Mouse (Mus musculus) ovary, postnatal 36 days (tissue): ENCODE measurements around the gene Gng7.
"Not testable (repeated sequence)": the region's sequence is repeated elsewhere in the genome, so short reads cannot be mapped to it uniquely, and the experiment has no call there.

Source experiments
- DNase-seq: peaks from one replicate; pipeline ENCODE4 v3.0.0; 2022; ENCODE audit warnings: low spot score, mixed read lengths

The Gng7 gene

GRCm38 (mm10) chr10:81014393-81015384, at the start of gene Gng7:
Gng7 (minus strand) TSS chr10:81014945.
- DNase-seq: peak; percentile 94

GRCm38 (mm10) chr10:81064519-81064918, 49.8 kb upstream of the Gng7 start:
- DNase-seq: not testable (repeated sequence)

DNA sequence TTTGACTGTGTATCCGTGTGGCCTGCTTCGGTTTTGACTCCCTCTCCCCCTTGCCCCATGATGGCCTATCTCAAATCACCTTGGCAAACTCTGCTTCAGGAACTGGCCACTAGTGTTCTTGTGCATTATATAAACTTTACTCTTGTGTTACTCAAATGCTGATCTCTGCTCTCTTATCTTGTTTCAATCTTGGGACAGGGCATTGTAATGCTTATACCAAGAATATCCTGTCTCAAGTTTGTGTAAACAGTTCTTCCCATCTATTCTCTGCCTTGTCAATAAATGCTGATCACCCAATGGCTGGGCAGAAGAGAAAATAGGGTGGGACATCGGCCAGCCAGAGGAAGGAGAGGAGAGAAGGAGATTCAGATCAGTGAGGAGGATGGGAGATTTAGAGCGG, 48.0 kb upstream of the Gng7 start:
- DNase-seq: no peak

DNA sequence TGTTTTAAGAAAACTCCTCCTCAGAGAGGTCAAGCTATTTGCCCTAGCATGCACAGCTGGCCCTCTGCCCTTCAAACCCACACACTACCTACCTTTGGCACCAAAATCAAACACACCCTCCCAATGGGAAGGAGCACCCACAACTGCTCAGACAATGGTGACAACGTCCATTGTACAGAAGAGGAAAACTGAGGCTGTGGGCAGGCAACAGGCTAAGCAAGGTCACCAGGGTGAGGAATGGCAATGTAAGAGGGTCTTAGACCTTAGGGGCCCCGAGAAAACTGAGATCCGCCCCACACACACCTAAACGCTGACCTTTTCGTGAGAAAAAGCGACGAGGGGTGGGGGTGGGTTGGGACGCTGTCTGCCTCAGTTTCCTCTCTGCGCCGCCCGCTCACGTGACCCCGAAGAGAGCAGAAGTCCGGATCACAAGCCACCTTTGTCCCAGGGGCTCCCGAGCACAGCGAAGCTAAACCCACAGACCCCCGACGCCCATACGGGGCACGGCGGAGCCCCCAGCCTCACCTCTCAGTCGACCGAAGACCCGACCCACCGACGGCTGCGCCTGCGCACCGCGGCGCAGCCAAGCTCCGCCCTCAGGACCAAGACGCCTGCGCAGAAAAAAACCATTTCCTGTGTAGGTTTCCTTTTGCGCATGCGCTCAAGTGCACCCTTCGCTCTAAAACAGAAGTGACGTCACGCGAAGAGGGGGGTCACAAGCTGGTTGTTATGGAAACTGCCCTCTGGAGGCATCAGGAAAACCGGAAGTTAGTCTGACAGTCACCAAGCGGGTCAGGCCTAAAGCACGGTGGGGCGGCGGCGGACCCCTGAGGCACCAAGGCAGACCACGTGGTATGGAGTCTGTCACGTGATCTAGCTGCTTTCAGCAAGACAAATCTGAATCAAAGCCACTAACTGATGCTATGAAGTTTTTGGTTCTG, 45.1 kb upstream of the Gng7 start, which contains the start of gene Sgta:
Gene Sgta, minus strand, starts transcription at position 579 of the 941 bp plus-strand sequence.
- DNase-seq: peak; percentile 96

- no peak for DNase-seq
These were observed 44.2 kb upstream of the Gng7 start for GRCm38 (mm10) chr10:81058896-81059295.

- peak; percentile 24 for DNase-seq
These were observed 42.8 kb upstream of the Gng7 start for GRCm38 (mm10) chr10:81057406-81058130.

DNA sequence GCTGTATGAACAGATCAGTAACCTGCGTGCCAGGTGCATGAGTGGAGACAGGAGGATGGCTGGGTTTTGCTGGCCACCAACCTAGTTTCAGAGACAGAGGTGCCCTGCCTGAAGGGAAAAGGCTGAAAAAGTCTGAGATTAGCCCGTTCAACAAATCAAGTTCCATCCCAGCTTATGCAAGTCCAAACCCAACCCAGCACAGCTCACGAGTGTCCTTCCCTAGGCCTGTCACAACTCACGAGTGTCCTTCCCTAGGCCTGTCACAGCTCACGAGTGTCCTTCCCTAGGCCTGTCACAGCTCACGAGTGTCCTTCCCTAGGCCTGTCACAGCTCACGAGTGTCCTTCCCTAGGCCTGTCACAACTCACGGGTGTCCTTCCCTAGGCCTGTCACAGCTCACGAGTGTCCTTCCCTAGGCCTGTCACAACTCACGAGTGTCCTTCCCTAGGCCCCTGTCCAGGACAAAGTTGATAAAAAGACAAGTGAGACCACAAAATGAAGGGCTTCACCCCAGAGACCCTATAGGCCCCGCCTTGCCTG, 41.1 kb upstream of the Gng7 start:
- DNase-seq: not testable (repeated sequence)

- DNase-seq: no peak
These were observed 40.4 kb upstream of the Gng7 start for GRCm38 (mm10) chr10:81055169-81055568.

DNA sequence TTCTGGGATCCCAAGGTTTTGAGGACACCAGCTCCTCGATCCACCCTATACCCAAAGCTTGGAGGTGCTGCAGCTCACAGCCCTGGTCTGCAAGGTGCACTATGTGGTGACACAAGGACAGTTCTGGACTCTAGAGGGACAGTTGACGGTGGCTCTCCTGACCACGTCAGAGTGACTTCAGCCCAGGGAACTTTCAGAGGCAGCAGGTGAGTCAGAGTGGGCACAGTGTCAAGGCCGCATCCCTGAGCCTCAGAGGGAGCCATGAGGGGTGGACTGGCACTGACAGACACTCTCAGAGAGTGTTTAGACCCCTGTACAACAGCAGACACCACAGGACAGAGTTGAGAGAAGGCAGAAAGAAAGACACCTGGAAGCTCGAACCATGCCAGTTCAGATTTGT, 37.8 kb upstream of the Gng7 start:
- no peak for DNase-seq

- no peak for DNase-seq
These were observed 36.4 kb upstream of the Gng7 start for GRCm38 (mm10) chr10:81051133-81051532.

DNA sequence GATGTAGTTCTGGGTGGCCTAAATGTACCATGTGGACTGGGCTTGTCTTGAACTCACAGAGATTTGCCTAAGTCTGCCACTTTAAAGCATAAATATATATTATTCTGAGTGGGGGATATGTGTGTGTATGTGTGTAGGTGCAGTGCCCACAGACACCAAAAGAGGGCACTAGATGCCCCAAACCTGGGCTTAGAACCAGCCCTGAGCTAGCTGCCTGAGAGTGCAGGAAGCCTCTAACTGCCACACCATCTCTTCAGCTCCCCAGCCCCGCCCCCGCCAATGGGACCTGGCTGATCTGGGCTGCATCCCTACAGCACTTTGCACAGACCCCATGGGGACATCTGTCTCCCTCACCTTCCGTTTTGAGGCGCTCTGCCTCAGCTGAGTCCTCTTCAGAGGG, 35.9 kb upstream of the Gng7 start:
- no peak for DNase-seq

- not testable (repeated sequence) for DNase-seq
These were observed 30.5 kb upstream of the Gng7 start for GRCm38 (mm10) chr10:81045246-81045645.

DNA sequence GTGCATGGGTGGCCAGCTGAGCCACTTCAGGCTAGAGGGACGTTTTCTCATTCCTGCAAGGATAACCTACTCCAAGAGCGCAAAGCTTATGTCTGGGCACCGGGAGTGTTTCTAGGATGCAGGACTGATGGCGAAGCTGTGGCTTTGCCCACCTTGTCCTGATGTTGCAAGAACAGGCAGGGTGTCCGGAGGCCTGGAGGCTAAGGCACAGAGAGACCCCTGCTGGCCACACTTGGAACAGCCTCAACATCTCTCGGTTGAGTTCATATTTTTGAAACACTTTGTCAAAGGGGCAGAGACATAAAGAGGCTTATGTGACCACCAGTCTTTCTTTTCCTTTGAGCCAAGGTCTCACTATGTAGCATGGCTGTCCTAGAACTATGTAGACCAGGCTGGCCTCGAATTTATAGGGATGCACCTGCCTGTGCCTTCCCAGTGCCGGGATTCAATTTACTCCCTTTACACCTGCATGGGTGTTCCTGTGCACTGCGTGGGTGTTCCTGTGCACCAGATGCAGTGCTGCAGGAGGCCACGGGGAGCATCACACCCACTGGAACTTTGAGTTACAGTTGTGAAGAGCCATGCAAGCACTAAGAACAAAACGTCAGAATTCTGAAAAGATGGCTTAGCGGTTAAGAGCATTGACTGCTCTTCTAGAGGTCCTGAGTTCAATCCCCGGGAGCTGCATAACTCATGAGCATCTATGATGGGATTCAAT, 26.9 kb upstream of the Gng7 start:
- peak; percentile 63 for DNase-seq

GRCm38 (mm10) chr10:81036988-81037580, 22.3 kb upstream of the Gng7 start, which contains the start of gene Slc39a3:
Slc39a3 (minus strand) TSS chr10:81037426.
- peak; percentile 98 for DNase-seq

- DNase-seq: no peak
These were observed 21.5 kb upstream of the Gng7 start for GRCm38 (mm10) chr10:81036251-81036650.

GRCm38 (mm10) chr10:81033586-81033985, 18.8 kb upstream of the Gng7 start:
- DNase-seq: no peak

DNA sequence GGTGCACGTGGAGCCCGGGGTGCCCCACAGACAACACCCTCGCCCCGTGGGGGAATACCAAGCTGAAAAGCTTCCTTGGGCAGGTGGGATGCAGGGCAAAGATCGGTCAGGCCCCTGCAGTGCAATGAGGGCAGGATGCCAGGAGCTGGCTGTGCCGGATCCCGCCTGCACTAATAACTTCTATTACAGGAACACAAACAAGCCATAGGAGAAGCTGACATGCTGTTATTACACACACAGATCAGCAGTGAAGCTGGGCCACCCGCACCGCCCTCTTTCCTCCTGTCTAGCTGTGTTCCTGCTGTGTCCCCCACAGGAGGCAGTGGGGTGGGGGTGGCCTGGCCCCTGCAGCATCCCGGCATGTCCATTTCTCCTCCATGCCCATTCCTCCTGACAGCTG, 14.3 kb upstream of the Gng7 start:
- no peak for DNase-seq

- no peak for DNase-seq
These were observed 13.5 kb upstream of the Gng7 start for GRCm38 (mm10) chr10:81028219-81028618.

GRCm38 (mm10) chr10:81027331-81027730, 12.6 kb upstream of the Gng7 start:
- no peak for DNase-seq

DNA sequence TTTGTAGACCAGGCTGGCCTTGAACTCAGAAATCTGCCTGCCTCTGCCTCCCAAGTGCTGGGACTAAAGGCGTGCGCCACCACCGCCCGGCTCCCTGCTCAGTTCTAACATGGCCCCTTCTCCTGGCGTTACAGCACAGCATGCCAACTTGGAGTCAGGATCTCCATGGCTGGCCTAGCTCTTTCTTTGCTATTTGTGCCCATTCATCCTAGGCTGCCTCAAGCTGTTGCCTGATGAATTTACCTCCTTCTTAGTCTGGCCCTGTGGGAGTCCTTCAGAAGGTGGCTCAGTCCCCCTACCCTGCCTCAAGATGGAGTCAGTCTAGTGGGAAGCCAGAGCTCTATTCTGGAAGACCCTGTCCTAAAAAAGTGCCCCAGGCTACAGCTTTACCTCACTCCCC, 12.1 kb upstream of the Gng7 start:
- no peak for DNase-seq
